Mouse (Mus musculus) hindbrain, embryonic 11.5 days (tissue): ENCODE results near the gene Rala. TPM values are rescaled to one million over a fixed set of nuclear protein-coding genes. Genes with fewer than 3 reads are reported as not detected.

ENCODE experiments used
- ATAC-seq: fragments of 200-750 bp; cut with Nextera tagmentation; 2 replicates; pipeline ENCODE4 v1.8.0; 2017; ENCODE audit warnings: mild to moderate bottlenecking, moderate TSS enrichment, moderate library complexity; ENCODE audit not compliant: low FRiP score
- DNase-seq: peaks from one replicate; pipeline ENCODE4 v3.0.0-alpha.2; 2015; ENCODE audit warnings: low spot score
- H3K27ac ChIP-seq: fragments of 300-500 bp; sonication (generic); 2 replicates; pipeline ENCODE4 v1.5.1; 2014; ENCODE audit warnings: mild to moderate bottlenecking, low read depth, low read length
- H3K27me3 ChIP-seq: fragments of 300-500 bp; sonication (generic); 2 replicates; pipeline ENCODE4 v1.6.1; 2014; ENCODE audit warnings: mild to moderate bottlenecking, low read length, moderate library complexity, mixed read lengths; ENCODE audit not compliant: control insufficient read depth, insufficient read depth
- H3K36me3 ChIP-seq: fragments of 300-500 bp; sonication (generic); 2 replicates; pipeline ENCODE4 v1.6.1; 2014; ENCODE audit warnings: mild to moderate bottlenecking, low read length, moderate library complexity, mixed read lengths; ENCODE audit not compliant: control insufficient read depth, insufficient read depth
- H3K4me1 ChIP-seq: fragments of 300-500 bp; sonication (generic); replicated peaks from 2 replicates; pipeline ENCODE4 v1.6.1; 2014; ENCODE audit warnings: low read length, mixed read lengths; ENCODE audit not compliant: control insufficient read depth, insufficient read depth
- H3K4me2 ChIP-seq: fragments of 300-500 bp; sonication (generic); replicated peaks from 2 replicates; pipeline ENCODE4 v1.6.1; 2014; ENCODE audit warnings: mild to moderate bottlenecking, low read depth, low read length
- H3K4me3 ChIP-seq: fragments of 300-500 bp; sonication (generic); 2 replicates; pipeline ENCODE4 v1.5.1; 2014; ENCODE audit warnings: low read depth, low read length
- H3K9ac ChIP-seq: fragments of 300-500 bp; sonication (generic); 2 replicates; pipeline ENCODE4 v1.6.1; 2014; ENCODE audit warnings: low read depth, low read length
- H3K9me3 ChIP-seq: fragments of 300-500 bp; sonication (generic); 2 replicates; pipeline ENCODE4 v1.6.1; 2016; ENCODE audit warnings: low read length; ENCODE audit not compliant: control insufficient read depth
- WGBS: fragments of 180-500 bp; shearing (Covaris S2); extraction: QIAGEN DNeasy Blood & Tissue Kit; methylation state at CpG from one replicate; pipeline ENCODE4 v1.1.7; 2014; 5-methylcytosine and 5-hydroxymethylcytosine counted together
- polyA plus RNA-seq: library from polyadenylated mRNA; unstranded; fragments of >200 nt; fragmentation: Nextera tagmentation; extraction: Ambion mirVana; gene quantifications from 2 replicates; pipeline ENCODE4 v1.2.1, GENCODE M21; 2014

The Rala gene
- polyA plus RNA-seq, 1 experiment from 2014 or later, result 156 TPM

DNA sequence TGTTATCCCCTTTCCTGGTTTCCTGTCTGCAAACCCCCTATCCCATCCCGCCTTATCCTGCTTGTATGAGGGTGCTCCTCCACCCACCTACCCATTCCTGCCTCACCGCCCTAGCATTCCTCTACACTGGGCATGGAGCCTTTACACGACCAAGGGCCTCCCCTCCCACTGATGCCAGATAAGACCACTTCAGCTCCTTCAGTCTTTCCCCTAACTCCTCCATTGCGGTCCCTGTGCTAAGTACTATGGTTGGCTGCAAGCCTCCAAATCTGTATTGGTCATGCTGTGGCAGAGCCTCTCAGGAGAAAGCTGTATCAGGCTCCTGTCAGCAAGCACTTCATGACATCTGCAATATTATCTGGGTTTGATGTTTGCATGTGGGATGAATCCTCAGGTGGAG lies 42.6 kb downstream of the Rala start:
- Histone ChIP-seq H3K27ac (no peak overlapping the region), H3K9ac (no peak overlapping the region), H3K4me1 (no peaks in the 10 kb centered on the region), H3K4me2 (no peak overlapping the region), H3K36me3 (no peaks in the 10 kb centered on the region), H3K4me3 (no peak overlapping the region), H3K9me3 (no peaks in the 10 kb centered on the region), H3K27me3 (no peaks in the 10 kb centered on the region)
- WGBS, result 90% methylated on average over 4 of the region's 4 CpGs
- ATAC-seq, result no peak
- no peak for DNase-seq

DNA sequence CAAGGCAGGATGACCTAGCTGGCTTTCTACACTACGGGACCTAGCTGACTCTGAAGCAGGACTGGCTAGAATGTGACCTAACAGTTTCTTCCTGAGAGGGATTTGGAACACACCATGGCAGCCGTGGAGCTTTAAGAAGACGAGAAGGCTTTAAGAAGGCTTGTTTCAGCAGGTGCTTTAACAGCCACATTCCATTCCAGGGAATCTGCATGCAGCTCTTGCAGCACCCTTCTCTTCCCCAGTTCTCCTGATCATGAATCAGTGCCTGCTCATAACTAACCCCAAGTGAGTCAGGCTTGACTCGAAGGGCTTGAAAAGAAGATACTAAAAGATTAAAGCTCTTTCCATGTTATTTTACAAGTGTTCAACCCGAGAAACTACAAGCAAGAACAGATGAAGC lies 43.4 kb downstream of the Rala start:
- H3K4me2 ChIP-seq, result no peak overlapping the region
- no peaks in the 10 kb centered on the region for H3K9me3 ChIP-seq
- WGBS, result 91% methylated on average over 5 of the region's 5 CpGs
- H3K27ac ChIP-seq, result no peak overlapping the region
- DNase-seq, result no peak
- no peaks in the 10 kb centered on the region for H3K36me3 ChIP-seq
- H3K4me3 ChIP-seq, result no peak overlapping the region
- H3K4me1 ChIP-seq, result no peaks in the 10 kb centered on the region
- no peak for ATAC-seq
- no peaks in the 10 kb centered on the region for H3K27me3 ChIP-seq
- no peak overlapping the region for H3K9ac ChIP-seq

DNA sequence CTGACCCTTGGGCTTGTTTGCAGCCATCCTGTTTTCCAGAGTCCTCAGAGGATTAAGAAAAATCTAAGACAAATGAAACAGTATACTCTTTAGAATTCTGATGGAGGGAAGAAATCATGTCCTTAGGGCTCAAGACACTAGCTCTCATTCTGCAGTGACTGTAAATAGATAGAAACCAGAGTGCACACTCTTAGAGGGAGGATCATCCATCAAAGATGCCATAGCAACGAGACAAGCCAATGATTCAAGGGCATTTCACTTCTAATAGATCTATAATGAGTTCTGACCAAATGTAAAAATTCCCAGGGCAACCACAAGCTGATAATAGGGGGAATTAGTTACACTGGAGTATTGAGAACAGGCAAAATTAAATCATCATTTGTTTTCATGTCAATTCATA lies 47.0 kb downstream of the Rala start:
- peak; percentile 89 for ATAC-seq

DNA sequence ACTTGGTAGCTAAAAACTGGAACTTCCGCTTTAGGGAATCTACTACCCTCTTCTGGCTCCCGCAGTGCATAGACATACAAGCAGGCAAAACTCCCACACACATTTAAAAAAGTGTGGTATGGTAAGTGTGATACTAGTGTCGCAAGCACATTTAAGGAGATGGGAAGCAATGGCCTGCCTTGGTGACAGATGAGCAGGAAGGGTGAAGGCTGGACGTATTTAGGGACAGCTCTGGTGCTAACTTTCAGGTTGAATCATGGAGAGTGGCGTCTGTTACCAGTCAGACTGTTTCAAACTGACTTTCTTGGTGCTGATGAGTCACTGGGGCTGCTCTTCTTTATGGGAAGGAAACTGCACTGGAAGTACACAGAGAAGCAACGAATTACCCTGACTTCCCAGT lies 52.5 kb downstream of the Rala start:
- H3K27ac ChIP-seq, result no peak overlapping the region
- H3K9me3 ChIP-seq, result no peaks in the 10 kb centered on the region
- DNase-seq (no peak), ATAC-seq (no peak)
- H3K4me2 ChIP-seq, result no peak overlapping the region
- no peak overlapping the region for H3K4me3 ChIP-seq
- H3K36me3 ChIP-seq, result 0 out of 2 replicates have a peak, but pooled peaks cover 4% of the 10 kb centered on the region
- H3K4me1 ChIP-seq, result no peaks in the 10 kb centered on the region
- no peaks in the 10 kb centered on the region for H3K27me3 ChIP-seq
- WGBS, result 94% methylated on average over 6 of the region's 6 CpGs
- H3K9ac ChIP-seq, result no peak overlapping the region

More for the DNA sequence above, 47.0 kb downstream of the Rala start:
- WGBS, result 67% methylated on average over 1 of the region's 1 CpGs
- Histone ChIP-seq H3K9ac (no peak overlapping the region), H3K4me3 (no peak overlapping the region), H3K27ac (no peak overlapping the region), H3K27me3 (no peaks in the 10 kb centered on the region), H3K9me3 (no peaks in the 10 kb centered on the region), H3K36me3 (0 out of 2 replicates have a peak, but pooled peaks cover 2% of the 10 kb centered on the region), H3K4me1 (no peaks in the 10 kb centered on the region), H3K4me2 (no peak overlapping the region)
- DNase-seq, result peak; percentile 19

DNA sequence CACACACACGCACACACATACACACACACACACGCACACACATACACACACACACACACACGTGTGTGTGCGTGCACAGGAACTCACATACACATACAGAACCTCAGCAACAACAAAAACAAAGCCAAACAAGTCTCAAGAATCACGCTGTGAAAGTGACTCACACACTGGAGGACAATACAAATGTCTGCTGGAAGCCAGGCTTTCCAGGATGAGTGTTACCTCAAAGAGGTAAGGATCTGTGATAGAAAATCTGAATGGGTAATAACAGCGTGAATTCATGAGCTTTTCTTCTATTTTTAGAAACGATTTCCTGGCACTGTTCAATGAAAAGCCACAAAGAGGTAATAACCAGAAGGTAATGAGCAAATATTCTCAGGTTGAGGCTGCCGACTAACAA lies 59.8 kb downstream of the Rala start:
- DNase-seq, result no peak
- H3K36me3 ChIP-seq, result no peaks in the 10 kb centered on the region; the same call in 1 of the 2 replicates
- H3K4me1 ChIP-seq, result no peaks in the 10 kb centered on the region
- no peak overlapping the region for H3K9ac ChIP-seq
- ATAC-seq, result no peak
- no peak overlapping the region for H3K4me2 ChIP-seq
- H3K4me3 ChIP-seq, result no peak overlapping the region
- H3K27ac ChIP-seq, result no peak overlapping the region
- no peaks in the 10 kb centered on the region for H3K27me3 ChIP-seq
- 89% methylated on average over 8 of the region's 8 CpGs for WGBS
- no peaks in the 10 kb centered on the region for H3K9me3 ChIP-seq

DNA sequence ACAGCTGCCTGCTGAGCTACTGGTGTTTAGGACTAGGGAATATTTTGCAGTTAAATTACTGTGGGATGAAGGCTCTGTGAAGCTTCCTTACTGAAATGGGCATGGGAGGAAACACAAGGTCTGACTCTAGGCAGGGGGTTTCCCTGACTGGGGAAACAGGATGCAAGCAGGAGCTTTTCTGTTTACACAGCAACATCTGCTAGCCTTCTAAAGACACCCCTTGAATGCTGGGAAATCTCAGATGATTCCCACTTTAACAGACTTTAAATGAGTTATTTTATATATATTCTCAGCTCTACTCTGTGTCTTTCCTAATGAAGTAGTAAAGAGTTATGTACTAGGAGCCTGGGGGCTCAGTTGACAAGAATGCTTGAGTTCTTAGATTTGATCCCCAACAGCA lies 65.0 kb downstream of the Rala start:
- H3K27ac ChIP-seq, result no peak overlapping the region
- no peak overlapping the region for H3K4me2 ChIP-seq
- no peak for DNase-seq
- no peak overlapping the region for H3K9ac ChIP-seq
- no peak overlapping the region for H3K4me3 ChIP-seq
- ATAC-seq, result no peak
- H3K9me3 ChIP-seq, result no peaks in the 10 kb centered on the region
- H3K36me3 ChIP-seq, result no peaks in the 10 kb centered on the region; the same call in 1 of the 2 replicates
- H3K27me3 ChIP-seq, result no peaks in the 10 kb centered on the region
- H3K4me1 ChIP-seq, result no peaks in the 10 kb centered on the region

DNA sequence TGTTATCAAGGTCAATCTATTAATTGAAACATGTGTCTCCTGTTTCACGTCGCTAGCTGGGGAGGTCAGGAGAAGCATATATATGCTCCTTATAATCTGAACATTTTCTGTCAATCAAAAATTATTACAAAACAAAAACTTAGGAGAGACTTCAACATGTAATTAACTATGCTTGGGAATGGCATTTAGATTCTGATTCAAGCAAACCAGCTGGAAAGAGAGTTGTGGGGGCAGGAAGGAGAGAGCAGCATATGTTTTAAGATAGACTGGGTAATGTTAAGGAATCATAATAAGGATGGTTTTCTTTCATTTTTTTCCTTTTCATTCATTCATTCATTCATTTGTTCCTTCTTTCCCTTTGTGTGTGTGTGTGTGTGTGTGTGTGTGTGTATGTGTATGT lies 77.3 kb downstream of the Rala start:
- WGBS, result 90% methylated on average over 2 of the region's 2 CpGs

DNA sequence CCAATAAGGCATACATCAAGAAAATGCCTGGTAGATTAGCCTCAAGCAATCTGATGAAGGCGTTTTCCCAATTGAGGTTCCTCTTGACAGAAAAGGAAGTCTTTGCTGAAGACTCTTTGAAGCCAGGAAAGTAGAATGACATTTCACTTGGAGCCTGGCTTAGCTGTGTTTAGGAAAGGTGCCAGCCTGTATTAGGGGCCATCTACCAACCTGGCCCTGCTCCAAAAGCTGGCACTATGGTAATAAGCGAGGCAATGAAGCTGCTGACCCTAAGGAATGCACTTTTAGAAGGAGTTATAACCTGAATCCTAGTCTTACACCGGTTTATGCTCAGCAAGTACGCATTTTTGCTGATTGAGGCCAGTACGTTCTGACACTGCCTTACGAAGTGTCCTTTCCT lies 83.5 kb downstream of the Rala start:
- ATAC-seq (no peak), DNase-seq (no peak)
- H3K27ac ChIP-seq, result no peak overlapping the region
- no peak overlapping the region for H3K4me3 ChIP-seq
- H3K27me3 ChIP-seq, result no peaks in the 10 kb centered on the region
- 93% methylated on average over 6 of the region's 6 CpGs for WGBS
- H3K4me2 ChIP-seq, result no peak overlapping the region
- no peaks in the 10 kb centered on the region for H3K9me3 ChIP-seq
- H3K9ac ChIP-seq, result no peak overlapping the region
- no peaks in the 10 kb centered on the region for H3K4me1 ChIP-seq
- H3K36me3 ChIP-seq, result no peaks in the 10 kb centered on the region

More for the DNA sequence above, 77.3 kb downstream of the Rala start:
- H3K27me3 ChIP-seq, result no peaks in the 10 kb centered on the region
- H3K4me1 ChIP-seq, result no peaks in the 10 kb centered on the region
- no peak for DNase-seq
- H3K36me3 ChIP-seq, result no peaks in the 10 kb centered on the region
- H3K4me2 ChIP-seq, result no peak overlapping the region
- no peak for ATAC-seq
- H3K4me3 ChIP-seq, result no peak overlapping the region
- H3K9me3 ChIP-seq, result no peaks in the 10 kb centered on the region
- H3K27ac ChIP-seq, result no peak overlapping the region
- H3K9ac ChIP-seq, result no peak overlapping the region

DNA sequence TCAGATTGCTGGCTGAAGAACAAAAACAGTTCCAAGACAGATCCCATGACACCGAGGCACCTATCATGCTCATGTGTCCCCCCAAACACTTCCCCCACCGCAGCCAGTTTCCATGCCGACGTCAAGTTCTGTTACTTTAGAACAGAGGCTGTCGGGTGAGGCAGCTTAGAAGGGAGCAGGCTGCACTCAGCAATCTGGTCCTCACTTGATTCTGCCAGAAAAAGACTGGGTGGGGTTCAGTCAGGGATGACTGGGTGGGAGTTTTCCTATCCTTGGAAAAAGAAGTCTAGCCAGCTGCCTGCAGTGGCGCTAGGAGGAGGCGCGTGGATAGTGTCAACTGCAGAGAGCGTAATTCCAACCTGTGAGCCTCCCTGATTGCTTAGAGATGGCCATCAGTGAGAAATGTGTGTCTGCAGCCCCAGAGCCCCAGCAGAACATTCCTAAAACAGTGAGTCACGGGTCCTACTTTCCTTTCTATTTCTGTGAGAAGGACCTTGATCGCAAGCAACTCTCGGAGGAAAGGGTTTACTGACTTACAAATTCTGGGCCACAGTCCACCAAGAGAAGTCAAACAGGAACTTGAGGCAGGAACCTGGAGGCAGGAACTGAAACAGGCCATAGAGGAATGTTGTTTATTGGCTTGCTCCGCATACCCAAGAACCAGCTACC lies 84.5 kb downstream of the Rala start:
- 86% methylated on average over 13 of the region's 13 CpGs for whole genome bisulfite sequencing
- no peaks in the 10 kb centered on the region for H3K27me3 ChIP-seq
- H3K36me3 ChIP-seq, result no peaks in the 10 kb centered on the region
- H3K9me3 ChIP-seq, result no peaks in the 10 kb centered on the region
- no peak for ATAC-seq
- H3K9ac ChIP-seq, result no peak overlapping the region
- H3K4me1 ChIP-seq, result no peaks in the 10 kb centered on the region
- H3K27ac ChIP-seq, result no peak overlapping the region
- DNase-seq, result no peak
- no peak overlapping the region for H3K4me2 ChIP-seq
- H3K4me3 ChIP-seq, result no peak overlapping the region
